Mouse (Mus musculus) embryonic facial prominence, embryonic 14.5 days (tissue): ENCODE data around the gene Cacna2d2. TPM values are rescaled to one million over a fixed set of nuclear protein-coding genes. Genes with fewer than 3 reads are reported as not detected.

ENCODE experiments used
- ATAC-seq: fragments of 200-750 bp; cut with Nextera tagmentation; 2 replicates; pipeline ENCODE4 v1.8.0; 2017; ENCODE audit warnings: low read depth, moderate number of reproducible peaks, moderate TSS enrichment
- DNase-seq: peaks from one replicate; pipeline ENCODE4 v3.0.0-alpha.2; 2015; ENCODE audit warnings: low spot score
- H3K27ac ChIP-seq: fragments of 300-500 bp; sonication (generic); replicated peaks from 2 replicates; pipeline ENCODE4 v1.5.1; 2014; ENCODE audit warnings: low read depth, mild to moderate bottlenecking, low read length, moderate library complexity
- H3K27me3 ChIP-seq: fragments of 300-500 bp; sonication (generic); replicated peaks from 2 replicates; pipeline ENCODE4 v1.6.1; 2014; ENCODE audit warnings: low read length; ENCODE audit not compliant: control insufficient read depth, insufficient read depth
- H3K36me3 ChIP-seq: fragments of 300-500 bp; sonication (generic); 2 replicates; pipeline ENCODE4 v1.6.1; 2014; ENCODE audit warnings: low read length, mixed read lengths; ENCODE audit not compliant: control insufficient read depth, insufficient read depth
- H3K4me1 ChIP-seq: fragments of 300-500 bp; sonication (generic); 2 replicates; pipeline ENCODE4 v1.6.1; 2014; ENCODE audit warnings: antibody characterized with exemption, low read length; ENCODE audit not compliant: control insufficient read depth, insufficient read depth
- H3K4me2 ChIP-seq: fragments of 300-500 bp; sonication (generic); 2 replicates; pipeline ENCODE4 v1.6.1; 2014; ENCODE audit warnings: low read depth, mild to moderate bottlenecking, low read length, moderate library complexity, mixed read lengths
- H3K4me3 ChIP-seq: fragments of 300-500 bp; sonication (generic); 2 replicates; pipeline ENCODE4 v1.5.1; 2014; ENCODE audit warnings: low read depth, mild to moderate bottlenecking, low read length
- H3K9ac ChIP-seq: fragments of 300-500 bp; sonication (generic); 2 replicates; pipeline ENCODE4 v1.6.1; 2014; ENCODE audit warnings: low read depth, mild to moderate bottlenecking, low read length, moderate library complexity, mixed read lengths
- H3K9me3 ChIP-seq: fragments of 300-500 bp; sonication (generic); 2 replicates; pipeline ENCODE4 v1.6.1; 2016; ENCODE audit warnings: low read length; ENCODE audit not compliant: control insufficient read depth
- WGBS: fragments of 180-500 bp; shearing (Covaris S2); extraction: QIAGEN DNeasy Blood & Tissue Kit; methylation state at CpG from one replicate; pipeline ENCODE4 v1.1.7; 2014; 5-methylcytosine and 5-hydroxymethylcytosine counted together
- polyA plus RNA-seq: library from polyadenylated mRNA; unstranded; fragments of >200 nt; fragmentation: Nextera tagmentation; extraction: Ambion mirVana; gene quantifications from 2 replicates; pipeline ENCODE4 v1.2.1, GENCODE M21; 2014

Cacna2d2 gene
- polyA plus RNA-seq, 1 experiment from 2014 or later, result 0.93 TPM

DNA sequence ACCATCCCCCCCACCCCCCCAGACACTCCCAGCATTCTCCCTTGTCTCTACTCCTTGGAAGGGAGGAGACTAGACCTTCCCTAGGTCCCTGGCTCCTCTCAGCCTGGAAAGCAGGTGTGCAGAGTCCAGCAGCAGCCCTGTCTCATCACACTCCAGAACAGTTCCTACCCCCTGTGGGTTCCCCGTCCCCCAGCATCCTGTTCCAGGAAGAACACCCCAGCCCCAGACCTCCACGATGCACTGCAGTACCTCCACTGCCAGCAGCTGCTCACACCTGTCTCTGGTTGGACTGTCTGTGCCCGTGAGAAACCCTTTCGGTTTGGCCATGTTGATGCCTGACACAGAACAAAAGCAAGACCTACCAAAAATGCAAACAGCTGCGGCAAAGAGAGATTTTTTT is 121.8 kb downstream of the Cacna2d2 start:
- peaks cover 15% of the 10 kb centered on the region for H3K27me3 ChIP-seq

DNA sequence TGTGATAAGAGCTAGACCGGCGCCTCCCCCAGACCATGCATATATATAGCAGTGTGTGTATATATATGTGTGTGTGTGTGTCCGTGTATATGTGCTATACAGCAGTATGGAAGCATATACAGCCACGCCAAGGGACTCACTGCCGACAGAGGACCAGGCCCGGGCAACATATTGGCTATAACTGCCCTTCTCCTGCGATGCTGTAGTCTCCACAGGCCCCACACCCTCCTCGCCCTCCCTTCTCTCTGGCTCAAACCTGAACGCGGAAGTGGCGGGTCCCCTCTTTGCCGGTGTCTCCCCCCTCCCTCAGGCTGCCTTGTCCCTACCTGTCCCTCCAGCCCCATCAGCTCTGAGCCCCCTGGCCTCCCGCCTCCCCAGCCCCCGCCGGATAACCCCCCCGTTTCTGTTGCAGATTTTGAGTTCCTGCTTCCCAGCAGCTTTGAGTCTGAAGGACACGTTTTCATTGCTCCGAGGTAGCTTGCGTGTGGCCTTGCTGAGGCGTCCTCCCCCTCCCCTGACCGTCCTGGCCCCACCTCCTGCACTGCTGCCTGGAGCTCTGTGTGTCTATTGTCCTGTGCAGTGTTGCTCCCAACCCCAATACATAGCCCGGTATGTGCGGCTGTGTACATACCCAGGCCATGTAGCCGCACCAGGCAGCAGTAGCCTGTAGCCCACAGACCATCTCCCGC is 122.4 kb downstream of the Cacna2d2 start:
- Histone ChIP-seq H3K4me1 (peaks cover 23% of the 10 kb centered on the region), H3K27me3 (peaks cover 21% of the 10 kb centered on the region), H3K4me2 (peak overlapping the region; percentile 49), H3K4me3 (peak overlapping the region; percentile 10; the same call in 1 of the 2 replicates), H3K9me3 (no peaks in the 10 kb centered on the region), H3K9ac (peak overlapping the region; percentile 46), H3K36me3 (no peaks in the 10 kb centered on the region), H3K27ac (no peak overlapping the region)
- ATAC-seq (peak; percentile 42; the same call in 1 of the 2 replicates), DNase-seq (peak; percentile 57)
- WGBS, result 21% methylated on average over 25 of the region's 25 CpGs

More for the DNA sequence above, 121.8 kb downstream of the Cacna2d2 start:
- no peak overlapping the region for H3K4me3 ChIP-seq
- WGBS, result 32% methylated on average over 5 of the region's 5 CpGs
- DNase-seq (peak; percentile 31), ATAC-seq (peak; percentile 16; the same call in 1 of the 2 replicates)
- no peak overlapping the region for H3K9ac ChIP-seq
- no peak overlapping the region for H3K27ac ChIP-seq
- H3K4me2 ChIP-seq, result peak overlapping the region; percentile 49
- H3K9me3 ChIP-seq, result no peaks in the 10 kb centered on the region
- peaks cover 17% of the 10 kb centered on the region for H3K4me1 ChIP-seq
- H3K36me3 ChIP-seq, result no peaks in the 10 kb centered on the region

DNA sequence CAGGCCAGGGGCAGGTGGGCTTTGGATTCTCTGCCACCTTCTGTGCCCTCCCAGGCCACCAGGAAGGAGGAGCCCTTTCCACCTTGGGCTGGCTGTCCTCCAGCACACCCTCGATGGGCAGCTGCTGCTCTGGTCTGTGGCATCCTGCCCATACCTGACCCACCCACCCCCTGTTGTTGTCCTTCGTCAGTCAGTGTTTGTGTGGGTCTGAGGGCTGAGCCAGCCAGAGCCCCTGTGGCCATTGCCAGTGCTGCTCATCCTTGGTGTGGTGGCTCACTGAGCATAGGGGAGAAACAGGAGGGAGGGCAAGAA is 122.9 kb downstream of the Cacna2d2 start:
- Histone ChIP-seq H3K9ac (peak overlapping the region; percentile 46), H3K4me1 (peaks cover 28% of the 10 kb centered on the region), H3K27me3 (peaks cover 25% of the 10 kb centered on the region), H3K36me3 (no peaks in the 10 kb centered on the region), H3K9me3 (no peaks in the 10 kb centered on the region), H3K27ac (no peak overlapping the region), H3K4me3 (no peak overlapping the region), H3K4me2 (peak overlapping the region; percentile 49; the same call in 1 of the 2 replicates)
- DNase-seq, result no peak
- WGBS, result 31% methylated on average over 2 of the region's 2 CpGs
- ATAC-seq, result no peak

DNA sequence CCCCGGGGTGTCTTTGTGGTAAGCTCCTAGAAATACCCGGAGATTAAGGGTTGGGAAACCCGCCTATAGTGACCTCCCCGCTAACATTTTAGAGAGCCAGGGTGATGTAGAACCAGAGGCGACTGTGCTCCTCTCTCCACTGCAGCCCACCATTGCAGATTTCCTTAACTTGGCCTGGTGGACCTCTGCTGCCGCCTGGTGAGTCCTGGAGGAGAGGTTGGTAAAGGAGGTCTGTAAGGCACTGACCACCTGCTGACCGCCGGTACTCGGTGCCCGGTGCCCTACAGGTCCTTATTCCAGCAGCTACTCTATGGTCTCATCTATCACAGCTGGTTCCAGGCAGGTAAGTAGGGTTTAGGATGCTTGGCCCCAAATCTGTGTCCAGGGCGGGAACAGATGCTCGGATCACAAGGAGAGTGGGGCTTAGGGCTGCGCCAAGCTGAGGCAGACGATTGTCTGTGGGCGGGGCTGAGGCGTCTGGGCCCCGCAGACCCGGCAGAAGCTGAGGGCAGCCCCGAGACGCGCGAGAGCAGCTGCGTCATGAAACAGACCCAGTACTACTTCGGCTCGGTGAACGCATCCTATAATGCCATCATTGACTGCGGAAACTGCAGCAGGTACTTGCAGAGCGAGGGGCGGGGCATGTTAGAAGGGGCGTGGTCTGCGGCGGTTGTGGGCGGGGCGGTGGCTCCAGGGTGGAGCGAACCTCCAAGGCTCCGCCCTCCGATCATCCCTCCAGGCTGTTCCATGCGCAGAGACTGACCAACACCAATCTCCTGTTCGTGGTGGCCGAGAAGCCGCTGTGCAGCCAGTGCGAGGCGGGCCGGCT is 127.0 kb downstream of the Cacna2d2 start:
- Histone ChIP-seq H3K9me3 (no peaks in the 10 kb centered on the region), H3K4me3 (peak overlapping the region; percentile 43), H3K4me1 (peaks cover 21% of the 10 kb centered on the region), H3K4me2 (peak overlapping the region; percentile 76), H3K9ac (peak overlapping the region; percentile 41), H3K27ac (no peak overlapping the region), H3K27me3 (peaks cover 31% of the 10 kb centered on the region), H3K36me3 (no peaks in the 10 kb centered on the region)
- DNase-seq, result peak; percentile 64
- ATAC-seq, result peak; percentile 67
- WGBS, result 6% methylated on average over 28 of the region's 44 CpGs

DNA sequence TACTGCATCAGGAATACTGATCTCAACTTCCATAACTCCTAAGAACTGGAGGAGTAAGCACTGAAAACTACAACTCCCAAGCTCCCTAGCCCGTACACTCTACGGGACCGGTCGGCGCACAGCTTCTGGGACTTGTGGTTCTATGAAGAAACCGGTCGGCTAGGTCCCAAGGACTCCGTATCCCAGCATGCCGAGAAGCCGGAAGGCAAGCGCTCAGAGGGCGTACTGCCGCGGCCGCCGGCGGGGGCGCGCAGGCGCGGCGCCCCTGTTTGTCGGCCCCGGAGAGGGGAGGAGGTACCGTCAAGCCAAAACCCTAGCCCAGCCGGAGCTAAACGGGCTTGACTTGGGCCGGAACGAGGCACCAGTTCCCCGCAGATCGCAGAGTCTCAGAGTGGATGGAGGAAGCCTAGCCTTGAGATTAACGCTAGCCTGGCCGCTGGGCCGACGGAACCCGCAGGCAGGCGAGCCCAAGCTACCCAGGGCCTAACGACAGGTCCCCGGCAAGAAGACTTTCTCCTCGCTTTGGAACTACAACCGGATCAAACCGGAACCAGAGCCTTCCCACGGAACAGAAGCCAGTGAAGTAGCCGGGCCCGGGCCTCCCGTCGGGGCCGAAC is 134.5 kb downstream of the Cacna2d2 start, which contains the start of gene Tmem115:
Gene Tmem115 (plus strand): TSS at position 155 of the 617 bp plus-strand sequence.
- WGBS, result 1% methylated on average over 38 of the region's 48 CpGs
- peak; percentile 100 for DNase-seq
- Histone ChIP-seq H3K4me1 (peaks cover 23% of the 10 kb centered on the region), H3K9ac (peak within 1 kb of the TSS; percentile 94), H3K4me3 (peak within 1 kb of the TSS; percentile 91), H3K9me3 (no peaks in the 10 kb centered on the region), H3K4me2 (peak within 1 kb of the TSS; percentile 98), H3K27me3 (no peaks in the 10 kb centered on the region), H3K36me3 (peaks cover 17% of the 10 kb centered on the region), H3K27ac (peak within 1 kb of the TSS; percentile 87)
- peak; percentile 99 for ATAC-seq

DNA sequence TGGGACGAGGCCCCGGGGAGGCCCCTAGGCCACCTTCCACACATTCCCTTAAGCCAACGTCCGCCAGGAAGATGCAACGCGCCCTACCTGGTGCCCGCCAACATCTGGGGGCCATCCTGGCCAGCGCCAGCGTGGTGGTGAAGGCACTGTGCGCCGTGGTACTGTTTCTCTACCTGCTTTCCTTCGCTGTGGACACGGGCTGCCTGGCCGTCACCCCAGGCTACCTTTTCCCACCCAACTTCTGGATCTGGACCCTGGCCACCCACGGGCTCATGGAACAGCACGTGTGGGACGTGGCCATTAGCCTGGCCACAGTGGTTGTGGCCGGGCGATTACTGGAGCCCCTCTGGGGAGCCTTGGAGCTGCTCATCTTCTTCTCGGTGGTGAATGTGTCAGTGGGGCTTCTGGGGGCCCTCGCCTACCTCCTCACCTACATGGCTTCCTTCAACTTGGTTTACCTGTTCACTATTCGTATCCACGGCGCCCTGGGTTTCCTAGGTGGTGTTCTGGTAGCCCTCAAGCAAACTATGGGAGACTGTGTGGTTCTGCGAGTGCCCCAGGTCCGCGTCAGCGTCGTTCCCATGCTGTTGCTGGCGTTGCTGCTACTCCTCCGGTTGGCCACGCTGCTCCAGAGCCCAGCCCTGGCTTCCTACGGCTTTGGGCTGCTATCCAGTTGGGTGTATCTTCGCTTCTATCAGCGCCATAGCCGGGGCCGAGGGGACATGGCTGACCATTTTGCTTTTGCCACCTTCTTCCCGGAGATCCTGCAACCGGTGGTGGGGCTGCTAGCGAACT is 135.2 kb downstream of the Cacna2d2 start:
- H3K27me3 ChIP-seq, result no peaks in the 10 kb centered on the region
- H3K27ac ChIP-seq, result peak overlapping the region; percentile 87
- no peak for DNase-seq
- peak overlapping the region; percentile 94 for H3K9ac ChIP-seq
- WGBS, result under 1% methylated on average over 33 of the region's 40 CpGs
- peak overlapping the region; percentile 98 for H3K4me2 ChIP-seq
- H3K36me3 ChIP-seq, result peaks cover 24% of the 10 kb centered on the region
- H3K4me1 ChIP-seq, result peaks cover 23% of the 10 kb centered on the region
- H3K4me3 ChIP-seq, result peak overlapping the region; percentile 91
- no peak for ATAC-seq
- no peaks in the 10 kb centered on the region for H3K9me3 ChIP-seq

DNA sequence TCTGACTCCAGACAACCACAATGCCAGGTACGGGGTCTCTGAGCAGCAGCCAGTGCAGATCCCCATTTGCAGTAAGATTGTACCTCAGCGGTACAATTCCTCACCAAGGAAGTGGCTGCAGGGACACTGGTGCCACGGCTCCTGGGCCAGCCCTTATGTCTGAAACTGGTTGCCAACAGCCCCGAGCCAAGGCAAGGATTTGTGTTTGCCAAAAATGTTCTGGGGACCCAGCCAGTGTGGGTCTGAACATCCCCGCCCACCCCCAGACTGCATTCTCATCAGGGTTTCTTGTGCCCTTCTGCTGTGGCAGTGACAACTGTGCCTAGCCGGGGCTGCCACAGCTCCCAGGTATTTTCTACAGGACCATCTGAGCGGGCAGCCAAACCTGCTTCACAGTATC is 138.8 kb downstream of the Cacna2d2 start:
- H3K4me1 ChIP-seq, result peaks cover 32% of the 10 kb centered on the region
- DNase-seq (no peak), ATAC-seq (no peak)
- H3K9me3 ChIP-seq, result no peaks in the 10 kb centered on the region
- no peak overlapping the region for H3K27ac ChIP-seq
- H3K4me2 ChIP-seq, result no peak overlapping the region
- WGBS, result 99% methylated on average over 7 of the region's 7 CpGs
- H3K36me3 ChIP-seq, result peaks cover 32% of the 10 kb centered on the region
- H3K27me3 ChIP-seq, result no peaks in the 10 kb centered on the region
- H3K4me3 ChIP-seq, result no peak overlapping the region
- no peak overlapping the region for H3K9ac ChIP-seq

DNA sequence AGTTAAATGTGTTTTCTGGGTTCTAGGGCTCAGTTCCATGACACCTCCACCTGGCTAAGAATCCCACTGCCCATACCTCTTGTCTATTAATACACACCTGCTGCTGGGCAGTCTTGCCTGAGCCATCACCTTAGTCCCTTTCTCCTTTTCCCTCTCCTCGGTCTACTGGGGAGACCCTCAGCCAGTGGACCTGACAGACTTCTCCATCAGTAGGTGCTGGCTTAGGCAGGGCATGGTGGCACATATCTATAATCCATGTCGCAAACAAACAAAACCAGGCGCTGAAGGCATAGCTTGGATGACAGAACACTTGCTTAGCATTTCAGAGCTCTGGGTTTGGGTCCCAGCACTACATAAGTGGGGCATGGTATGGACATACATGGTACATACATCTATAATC is 139.3 kb downstream of the Cacna2d2 start:
- no peak overlapping the region for H3K4me2 ChIP-seq
- no peak overlapping the region for H3K27ac ChIP-seq
- no peaks in the 10 kb centered on the region for H3K27me3 ChIP-seq
- no peak for ATAC-seq
- H3K9me3 ChIP-seq, result no peaks in the 10 kb centered on the region
- H3K9ac ChIP-seq, result no peak overlapping the region
- H3K4me3 ChIP-seq, result no peak overlapping the region
- WGBS, result 93% methylated on average over 3 of the region's 3 CpGs
- no peak for DNase-seq
- H3K4me1 ChIP-seq, result peaks cover 30% of the 10 kb centered on the region
- peaks cover 32% of the 10 kb centered on the region for H3K36me3 ChIP-seq
